Mouse (Mus musculus) MEL (cell line): ENCODE results near the gene Tsc22d2. TPM values are rescaled to one million over a fixed set of nuclear protein-coding genes. Genes with fewer than 3 reads are reported as not detected.

ENCODE experiments used
- DNase-seq: peaks from one replicate; pipeline ENCODE4 v3.0.0; 2011; ENCODE audit warnings: low read depth, low spot score
- H3K27ac ChIP-seq: 2 replicates; pipeline ENCODE4 v1.5.1; 2012; ENCODE audit warnings: low read depth, mild to moderate bottlenecking, control low read depth, low read length, moderate library complexity; ENCODE audit not compliant: control insufficient read depth
- H3K27me3 ChIP-seq, 2 experiments: fragments of 150-350 bp in 1 of 2; sonication (generic) in 1 of 2; 2 replicates each; pipeline ENCODE4 v1.6.1; 2012; ENCODE audit warnings: low read length in 2 of 2, mild to moderate bottlenecking in 2 of 2, improper control_type of control experiment in 1 of 2, moderate library complexity in 1 of 2; ENCODE audit not compliant: insufficient read depth in 2 of 2, control insufficient read depth in 1 of 2
- H3K36me3 ChIP-seq, 2 experiments: 2 replicates each; pipeline ENCODE4 v1.6.1; 2012 to 2014; ENCODE audit warnings: low read length in 2 of 2, improper control_type of control experiment in 1 of 2, inconsistent platforms in 1 of 2, mild to moderate bottlenecking in 1 of 2; ENCODE audit not compliant: insufficient read depth in 2 of 2, control insufficient read depth in 1 of 2
- H3K4me1 ChIP-seq, 2 experiments: fragments of 150-350 bp in 1 of 2; sonication (generic) in 1 of 2; 2 replicates each; pipeline ENCODE4 v1.6.1; 2012; ENCODE audit warnings: low read length in 2 of 2, improper control_type of control experiment in 1 of 2, mild to moderate bottlenecking in 1 of 2; ENCODE audit not compliant: insufficient read depth in 2 of 2, control insufficient read depth in 1 of 2
- H3K4me3 ChIP-seq, 2 experiments: fragments of 150-350 bp in 1 of 2; sonication (generic) in 1 of 2; 2 replicates each; pipeline ENCODE4 v1.5.1; 2012; ENCODE audit warnings: low read depth in 2 of 2, low read length in 2 of 2, mild to moderate bottlenecking in 2 of 2, moderate library complexity in 2 of 2, control low read depth in 1 of 2, improper control_type of control experiment in 1 of 2; ENCODE audit not compliant: control insufficient read depth in 1 of 2, insufficient read depth in 1 of 2
- H3K79me2 ChIP-seq: 2 replicates; pipeline ENCODE4 v1.6.1; 2012; ENCODE audit warnings: mild to moderate bottlenecking, low read length, moderate library complexity; ENCODE audit not compliant: control insufficient read depth, poor library complexity, insufficient read depth
- H3K9ac ChIP-seq: 2 replicates; pipeline ENCODE4 v1.6.1; 2012; ENCODE audit warnings: low read depth, mild to moderate bottlenecking, control low read depth, low read length, moderate library complexity; ENCODE audit not compliant: control insufficient read depth, poor library complexity, severe bottlenecking
- H3K9me3 ChIP-seq: fragments of 150-350 bp; sonication (generic); replicated peaks from 2 replicates; pipeline ENCODE4 v1.6.1; 2012; ENCODE audit warnings: mild to moderate bottlenecking, low read length, improper control_type of control experiment, moderate library complexity; ENCODE audit not compliant: insufficient read depth
- BHLHE40 ChIP-seq: IDR thresholded peaks from 2 replicates; pipeline ENCODE4 v1.6.1; 2012; ENCODE audit warnings: low read depth, mild to moderate bottlenecking, inconsistent platforms, low read length, improper control_type of control experiment, borderline replicate concordance
- CHD2 ChIP-seq: IDR thresholded peaks from 2 replicates; pipeline ENCODE4 v1.6.1; 2011; ENCODE audit warnings: low read length, improper control_type of control experiment
- CTCF ChIP-seq, 3 experiments: IDR thresholded peaks in 2 of 3; conservative IDR thresholded peaks in 1 of 3; 2 replicates each; pipeline ENCODE4 v1.5.1; 2011 to 2012; ENCODE audit warnings: low read length in 3 of 3, low read depth in 2 of 3, mild to moderate bottlenecking in 2 of 3, improper control_type of control experiment in 1 of 3, inconsistent platforms in 1 of 3, mixed read lengths in 1 of 3, moderate library complexity in 1 of 3; ENCODE audit not compliant: control insufficient read depth in 1 of 3, insufficient read depth in 1 of 3, poor library complexity in 1 of 3, severe bottlenecking in 1 of 3
- ELF1 ChIP-seq: IDR thresholded peaks from 2 replicates; pipeline ENCODE4 v1.6.1; 2014; ENCODE audit warnings: low read depth, mild to moderate bottlenecking, inconsistent platforms, low read length, improper control_type of control experiment, moderate library complexity
- EP300 ChIP-seq, 2 experiments: IDR thresholded peaks; 2 replicates each; pipeline ENCODE4 v1.6.1; 2011; ENCODE audit warnings: improper control_type of control experiment in 2 of 2, low read length in 2 of 2, low read depth in 1 of 2, mild to moderate bottlenecking in 1 of 2
- ETS1 ChIP-seq: IDR thresholded peaks from 2 replicates; pipeline ENCODE4 v1.6.1; 2012; ENCODE audit warnings: low read depth, mild to moderate bottlenecking, inconsistent platforms, low read length, improper control_type of control experiment, moderate library complexity
- GATA1 ChIP-seq: IDR thresholded peaks from 2 replicates; pipeline ENCODE4 v1.6.1; 2011; ENCODE audit warnings: low read depth, low read length, improper control_type of control experiment
- JUND ChIP-seq: IDR thresholded peaks from 2 replicates; pipeline ENCODE4 v1.6.1; 2011; ENCODE audit warnings: low read depth, mild to moderate bottlenecking, improper control_type of control experiment, low read length
- KAT2A ChIP-seq: conservative IDR thresholded peaks from 2 replicates; pipeline ENCODE4 v1.6.1; 2012; ENCODE audit warnings: low read depth, low read length, improper control_type of control experiment, inconsistent platforms
- MAX ChIP-seq: IDR thresholded peaks from 2 replicates; pipeline ENCODE4 v1.6.1; 2011; ENCODE audit warnings: low read length, improper control_type of control experiment
- MAZ ChIP-seq: IDR thresholded peaks from 2 replicates; pipeline ENCODE4 v1.6.1; 2012; ENCODE audit warnings: low read depth, mild to moderate bottlenecking, inconsistent platforms, low read length, improper control_type of control experiment
- MEF2A ChIP-seq: IDR thresholded peaks from 2 replicates; pipeline ENCODE4 v1.6.1; 2014; ENCODE audit warnings: low read depth, mild to moderate bottlenecking, inconsistent platforms, low read length, improper control_type of control experiment; ENCODE audit not compliant: poor library complexity, insufficient replicate concordance, severe bottlenecking; ENCODE audit errors: extremely low read depth
- MYC ChIP-seq: IDR thresholded peaks from 2 replicates; pipeline ENCODE4 v1.6.1; 2011; ENCODE audit warnings: low read depth, mild to moderate bottlenecking, low read length, improper control_type of control experiment, moderate library complexity
- NELFE ChIP-seq: IDR thresholded peaks from 2 replicates; pipeline ENCODE4 v1.6.1; 2011; ENCODE audit warnings: low read depth, low read length, improper control_type of control experiment
- NRF1 ChIP-seq: IDR thresholded peaks from 2 replicates; pipeline ENCODE4 v1.6.1; 2014; ENCODE audit warnings: low read depth, mild to moderate bottlenecking, inconsistent platforms, low read length, improper control_type of control experiment, moderate library complexity; ENCODE audit not compliant: poor library complexity, insufficient read depth, severe bottlenecking
- POLR2A ChIP-seq, 2 experiments: IDR thresholded peaks; 2 replicates each; pipeline ENCODE4 v1.6.1; 2011 to 2012; ENCODE audit warnings: low read length in 2 of 2, mild to moderate bottlenecking in 2 of 2, control low read depth in 1 of 2, improper control_type of control experiment in 1 of 2, low read depth in 1 of 2, moderate library complexity in 1 of 2; ENCODE audit not compliant: control insufficient read depth in 1 of 2, insufficient read depth in 1 of 2, poor library complexity in 1 of 2
- POLR2AphosphoS2 ChIP-seq: IDR thresholded peaks from 2 replicates; pipeline ENCODE4 v1.6.1; 2011; ENCODE audit warnings: low read length, improper control_type of control experiment
- POLR2AphosphoS5 ChIP-seq: IDR thresholded peaks from 2 replicates; pipeline ENCODE4 v1.6.1; 2012; ENCODE audit warnings: low read depth, borderline replicate concordance, mild to moderate bottlenecking, inconsistent platforms, low read length, moderate library complexity, mixed read lengths
- SIN3A ChIP-seq: IDR thresholded peaks from 2 replicates; pipeline ENCODE4 v1.6.1; 2012; ENCODE audit warnings: low read length, improper control_type of control experiment, inconsistent platforms
- SMC3 ChIP-seq: IDR thresholded peaks from 2 replicates; pipeline ENCODE4 v1.6.1; 2011; ENCODE audit warnings: low read depth, low read length, improper control_type of control experiment
- TBP ChIP-seq: IDR thresholded peaks from 2 replicates; pipeline ENCODE4 v1.8.0; 2011; ENCODE audit warnings: low read depth, low read length, improper control_type of control experiment
- USF1 ChIP-seq: IDR thresholded peaks from 2 replicates; pipeline ENCODE4 v1.6.1; 2014; ENCODE audit warnings: low read depth, mild to moderate bottlenecking, inconsistent platforms, low read length, improper control_type of control experiment, moderate library complexity
- USF2 ChIP-seq, 2 experiments: IDR thresholded peaks; 2 replicates each; pipeline ENCODE4 v1.6.1; 2011 to 2012; ENCODE audit warnings: improper control_type of control experiment in 2 of 2, low read length in 2 of 2, borderline replicate concordance in 1 of 2, inconsistent platforms in 1 of 2, low read depth in 1 of 2, mild to moderate bottlenecking in 1 of 2; ENCODE audit not compliant: insufficient read depth in 1 of 2
- ZC3H11A ChIP-seq: IDR thresholded peaks from 2 replicates; pipeline ENCODE4 v1.6.1; 2012; ENCODE audit warnings: low read depth, mild to moderate bottlenecking, inconsistent platforms, low read length, improper control_type of control experiment
- ZKSCAN1 ChIP-seq: IDR thresholded peaks from 2 replicates; pipeline ENCODE4 v1.6.1; 2012; ENCODE audit warnings: low read depth, mild to moderate bottlenecking, inconsistent platforms, low read length, improper control_type of control experiment, moderate library complexity
- polyA plus RNA-seq, 2 experiments: library from polyadenylated mRNA; stranded (reverse) in 1 of 2; unstranded in 1 of 2; fragments of >175 nt in 1 of 2; fragments of >200 nt in 1 of 2; gene quantifications; 2 replicates each; pipeline versions ENCODE4 v1.2.1 to v1.2.4; 2012; ENCODE audit warnings: low replicate concordance in 2 of 2, low read depth in 1 of 2; ENCODE audit not compliant: insufficient read length in 2 of 2, insufficient read depth in 1 of 2, missing spikeins in 1 of 2
- total RNA-seq: library from RNA; depleted of rRNA; stranded (reverse); fragments of 300-350 nt; gene quantifications from 2 replicates; pipeline ENCODE4 v1.2.3, GENCODE M21; 2012

Gene Tsc22d2
- total and polyA plus RNA-seq, 3 experiments = 10.7 to 13.3 TPM; not detected in 1

- DNase-seq = no peak
- Histone ChIP-seq H3K9ac (no peak overlapping the region), H3K27ac (no peak overlapping the region), H3K36me3 (no peaks in the 10 kb centered on the region), H3K4me1 (no peaks in the 10 kb centered on the region), H3K27me3 (peaks cover 6% of the 10 kb centered on the region in 2 experiments; a peak in 3 of 4 replicates), H3K4me3 (no peak overlapping the region), H3K9me3 (no peaks in the 10 kb centered on the region), H3K79me2 (no peaks in the 10 kb centered on the region)
- TF ChIP-seq TBP (no peak), ZC3H11A (no peak), POLR2AphosphoS2 (no peak), MAX (no peak), GATA1 (no peak), CTCF (IDR thresholded peaks at IDR 0.05 in 2 of 3, conservative IDR thresholded peaks at IDR 0.05 in 1 of 3; ENCODE audit: control insufficient read depth in 1 of 3, insufficient read depth in 1 of 3, low read depth in 2 of 3, low read length in 3 of 3, poor library complexity in 1 of 3, severe bottlenecking in 1 of 3) (no peak), NRF1 (no peak), SMC3 (no peak), USF1 (no peak), ETS1 (no peak), POLR2A (IDR thresholded peaks at IDR 0.05; ENCODE audit: control insufficient read depth in 1 of 2, insufficient read depth in 1 of 2, low read depth in 1 of 2, low read length in 2 of 2, poor library complexity in 1 of 2) (no peak), EP300 (IDR thresholded peaks at IDR 0.05; ENCODE audit: low read depth in 1 of 2, low read length in 2 of 2) (no peak), POLR2AphosphoS5 (no peak), SIN3A (no peak), USF2 (IDR thresholded peaks at IDR 0.05; ENCODE audit: borderline replicate concordance in 1 of 2, insufficient read depth in 1 of 2, low read depth in 1 of 2, low read length in 2 of 2) (no peak)
Observed at GRCm38 (mm10) chr3:58376713-58377112, 37.8 kb upstream of the Tsc22d2 start.

GRCm38 (mm10) chr3:58377589-58378134 is 36.9 kb upstream of the Tsc22d2 start:
- no peak for DNase-seq
- no peak overlapping the region for H3K27ac ChIP-seq
- no peaks in the 10 kb centered on the region for H3K4me1 ChIP-seq
- H3K79me2 ChIP-seq = no peaks in the 10 kb centered on the region
- H3K9me3 ChIP-seq = no peaks in the 10 kb centered on the region
- no peaks in the 10 kb centered on the region for H3K36me3 ChIP-seq
- H3K9ac ChIP-seq = no peak overlapping the region
- no peak overlapping the region for H3K4me3 ChIP-seq
- peaks cover 5 to 6% of the 10 kb centered on the region in 2 experiments; a peak in 2 of 4 replicates for H3K27me3 ChIP-seq
- TF ChIP-seq BHLHE40 (no peak), ELF1 (no peak), KAT2A (no peak), MEF2A (no peak), NELFE (no peak), GATA1 (no peak), CTCF (IDR thresholded peaks at IDR 0.05 in 2 of 3, conservative IDR thresholded peaks at IDR 0.05 in 1 of 3; ENCODE audit: control insufficient read depth in 1 of 3, insufficient read depth in 1 of 3, low read depth in 2 of 3, low read length in 3 of 3, poor library complexity in 1 of 3, severe bottlenecking in 1 of 3) (no peak), ZKSCAN1 (no peak), MAX (no peak), TBP (no peak), ETS1 (no peak), MAZ (no peak), CHD2 (no peak), JUND (no peak), MYC (no peak)
